Mouse (Mus musculus) lung, postnatal 10 days (tissue): ENCODE data around the gene Tec.

ENCODE experiments used
- DNase-seq: peaks from one replicate; pipeline ENCODE4 v3.0.0; 2021

Tec gene

GRCm38 (mm10) chr5:72720587-72720986 is 147.7 kb downstream of the Tec start:
- no peak for DNase-seq

- peak; percentile 82 for DNase-seq
These were observed 157.6 kb downstream of the Tec start for GRCm38 (mm10) chr5:72710572-72711278.

- no peak for DNase-seq
These were observed 158.3 kb downstream of the Tec start for GRCm38 (mm10) chr5:72709976-72710375.

GRCm38 (mm10) chr5:72709451-72709850 is 158.8 kb downstream of the Tec start:
- no peak for DNase-seq

GRCm38 (mm10) chr5:72706722-72707121 is 161.6 kb downstream of the Tec start:
- DNase-seq: no peak

- DNase-seq: no peak
These were observed 162.2 kb downstream of the Tec start for GRCm38 (mm10) chr5:72706095-72706494.
